Mouse (Mus musculus): ENCODE results near the gene Prokr1.
"Not testable (repeated sequence)": the region's sequence is repeated elsewhere in the genome, so short reads cannot be mapped to it uniquely, and the experiment has no call there.

Prokr1 gene

DNA sequence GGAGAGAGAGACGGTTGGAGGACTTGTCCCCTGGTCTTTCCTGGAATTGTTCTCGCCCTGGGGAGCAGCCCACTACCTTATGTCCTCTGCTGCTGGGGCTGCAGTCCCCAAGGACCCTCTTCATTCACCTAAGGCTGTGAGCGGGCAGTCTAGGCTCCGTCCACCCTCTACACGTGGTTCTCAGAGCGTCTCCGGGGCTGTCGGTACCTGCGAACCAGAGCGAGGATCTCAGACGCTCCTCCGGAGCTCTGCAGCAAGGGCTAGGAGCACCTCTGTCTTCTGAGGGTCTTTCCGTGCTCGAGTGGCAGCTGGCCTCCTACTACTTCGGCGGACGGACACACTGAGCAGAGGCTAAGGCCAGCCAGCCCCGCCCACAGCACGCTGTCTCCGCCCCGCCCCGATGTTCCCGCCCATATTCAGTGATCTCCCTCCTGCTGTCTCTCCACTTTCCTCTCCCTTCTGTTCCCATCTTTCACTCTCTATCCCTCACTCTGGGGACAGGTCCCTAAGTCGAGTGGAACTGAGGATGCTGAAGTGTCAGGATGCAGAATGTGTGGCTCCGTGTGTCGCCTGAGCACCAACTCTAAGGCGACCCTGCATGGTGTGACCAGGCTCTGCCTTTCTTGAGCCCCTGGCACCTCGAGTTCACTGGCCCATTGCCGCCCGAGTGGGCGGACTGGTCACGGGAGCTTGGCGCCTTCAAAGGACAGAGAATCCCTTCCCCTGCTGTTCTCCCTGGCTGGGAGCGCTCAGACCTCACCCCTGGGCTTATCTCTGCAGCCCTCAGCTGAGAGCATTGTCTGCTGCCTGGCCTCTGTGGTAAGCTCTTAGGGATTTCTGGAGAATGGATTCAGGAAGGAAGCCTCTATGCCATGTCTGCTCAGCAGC is at the start of gene Prokr1:
Gene Prokr1, minus strand, starts transcription at position 350 of the 888 bp plus-strand sequence.
- DNase-seq (ENCODE audit: low read depth, low spot score): peak; percentile 38

DNA sequence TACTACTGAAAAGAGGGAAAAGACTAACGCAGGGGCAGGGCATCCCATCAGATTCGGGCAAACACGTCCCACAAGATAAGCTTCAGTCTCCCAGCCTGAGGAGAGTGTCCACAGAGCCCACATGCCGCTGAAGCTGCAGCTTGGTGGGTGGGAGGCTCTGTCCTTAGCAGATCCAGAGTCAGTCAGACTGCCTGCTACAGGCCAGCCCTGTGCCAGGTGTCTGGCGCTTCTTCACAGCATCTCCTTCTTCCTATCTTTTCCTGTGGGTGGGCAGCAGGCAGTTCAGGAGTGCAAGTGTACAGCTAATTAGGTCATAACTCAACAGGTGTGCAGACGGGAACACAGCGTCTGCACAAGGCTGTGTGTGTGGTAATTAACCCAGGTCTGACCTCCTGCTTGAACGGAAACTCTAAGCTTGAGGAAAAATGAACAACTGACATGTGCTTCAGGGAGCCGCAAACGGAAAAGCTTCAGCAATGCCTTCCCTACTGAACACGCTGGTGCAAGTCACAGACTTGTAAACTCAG is 47.7 kb upstream of the Prokr1 start:
- DNase-seq (ENCODE audit: low read depth, low spot score): no peak

- DNase-seq (ENCODE audit: low read depth, low spot score): no peak
Observed at GRCm38 (mm10) chr6:87632176-87632575, 41.6 kb upstream of the Prokr1 start.

DNA sequence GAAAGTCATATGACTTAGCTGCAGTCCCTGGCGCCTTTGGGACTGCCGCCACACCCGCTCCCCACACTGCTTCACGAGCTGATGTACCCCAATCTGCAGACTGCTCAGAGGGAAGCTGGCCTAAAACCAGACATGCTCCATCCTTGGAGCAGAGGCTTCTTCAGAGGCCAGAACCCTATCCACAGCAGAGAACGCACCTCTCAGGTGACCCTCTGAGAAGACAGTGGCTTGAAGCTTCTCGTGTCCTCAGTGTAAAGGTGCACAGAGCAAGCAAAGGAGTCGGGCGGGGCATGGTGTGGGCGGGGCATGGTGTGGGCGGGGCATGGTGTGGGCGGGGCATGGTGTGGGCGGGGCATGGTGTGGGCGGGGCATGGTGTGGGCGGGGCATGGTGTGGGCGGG is 38.4 kb upstream of the Prokr1 start:
- DNase-seq (ENCODE audit: low read depth, low spot score): not testable (repeated sequence)

DNA sequence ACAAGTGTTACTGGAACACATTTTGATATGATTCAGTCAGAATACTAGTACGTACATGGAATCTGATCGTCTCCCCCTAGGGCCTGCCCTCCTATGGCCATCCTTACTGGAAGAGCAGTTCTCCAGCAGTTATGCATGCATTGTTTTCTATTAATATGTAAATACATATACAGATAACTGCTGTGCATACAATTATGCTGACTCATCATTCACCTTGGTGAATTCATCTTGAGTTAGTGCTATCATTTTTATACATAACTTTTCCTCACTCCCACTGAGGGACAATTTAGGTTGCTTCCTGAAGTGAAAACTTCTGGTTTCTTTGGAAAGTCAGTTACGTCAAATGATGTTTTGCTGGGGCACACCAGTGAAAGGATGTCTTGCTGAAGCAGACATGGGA is 32.6 kb upstream of the Prokr1 start:
- DNase-seq (ENCODE audit: low read depth, low spot score): no peak

DNA sequence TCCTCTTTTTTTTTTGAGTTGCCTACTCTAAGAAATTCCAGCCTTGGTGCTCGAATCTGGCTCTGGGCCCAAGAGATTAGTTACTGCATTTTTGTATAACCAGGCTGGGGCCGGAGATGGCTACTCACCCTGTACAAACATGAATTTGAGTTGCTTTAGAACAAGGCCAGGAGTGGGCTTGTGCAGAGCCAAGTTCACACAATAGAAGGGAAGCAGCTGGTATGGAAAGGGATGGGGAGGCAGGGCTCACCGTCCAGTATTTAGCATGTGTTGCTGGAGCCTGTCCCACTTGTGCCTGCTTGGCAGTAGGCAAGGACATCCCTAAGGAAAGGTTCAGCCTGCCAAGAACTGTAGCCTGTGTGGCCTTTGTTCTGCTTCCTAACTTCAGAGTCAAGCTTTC is 30.7 kb upstream of the Prokr1 start:
- no peak for DNase-seq (ENCODE audit: low read depth, low spot score)

DNA sequence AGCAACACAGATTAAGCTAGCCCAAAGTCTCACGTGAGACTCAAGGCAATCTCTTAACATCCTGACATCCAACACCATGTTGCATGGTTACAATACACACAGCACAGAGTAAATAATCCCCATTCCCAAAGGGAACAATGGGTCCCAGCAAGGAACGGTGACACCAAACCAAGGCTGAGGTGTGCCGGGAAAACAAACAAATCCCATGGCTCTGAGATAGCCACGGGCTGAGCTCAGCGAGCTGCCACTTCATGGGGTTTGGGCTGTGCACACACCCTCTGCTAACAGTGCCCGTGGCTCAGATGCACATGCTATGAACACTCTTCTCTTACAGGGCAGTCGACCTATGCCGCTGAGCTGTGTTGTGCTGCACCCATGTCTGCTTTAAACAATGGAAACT is 27.5 kb upstream of the Prokr1 start:
- DNase-seq (ENCODE audit: low read depth, low spot score): no peak

- DNase-seq (ENCODE audit: low read depth, low spot score): no peak
Observed at GRCm38 (mm10) chr6:87615696-87616083, 25.1 kb upstream of the Prokr1 start.

DNA sequence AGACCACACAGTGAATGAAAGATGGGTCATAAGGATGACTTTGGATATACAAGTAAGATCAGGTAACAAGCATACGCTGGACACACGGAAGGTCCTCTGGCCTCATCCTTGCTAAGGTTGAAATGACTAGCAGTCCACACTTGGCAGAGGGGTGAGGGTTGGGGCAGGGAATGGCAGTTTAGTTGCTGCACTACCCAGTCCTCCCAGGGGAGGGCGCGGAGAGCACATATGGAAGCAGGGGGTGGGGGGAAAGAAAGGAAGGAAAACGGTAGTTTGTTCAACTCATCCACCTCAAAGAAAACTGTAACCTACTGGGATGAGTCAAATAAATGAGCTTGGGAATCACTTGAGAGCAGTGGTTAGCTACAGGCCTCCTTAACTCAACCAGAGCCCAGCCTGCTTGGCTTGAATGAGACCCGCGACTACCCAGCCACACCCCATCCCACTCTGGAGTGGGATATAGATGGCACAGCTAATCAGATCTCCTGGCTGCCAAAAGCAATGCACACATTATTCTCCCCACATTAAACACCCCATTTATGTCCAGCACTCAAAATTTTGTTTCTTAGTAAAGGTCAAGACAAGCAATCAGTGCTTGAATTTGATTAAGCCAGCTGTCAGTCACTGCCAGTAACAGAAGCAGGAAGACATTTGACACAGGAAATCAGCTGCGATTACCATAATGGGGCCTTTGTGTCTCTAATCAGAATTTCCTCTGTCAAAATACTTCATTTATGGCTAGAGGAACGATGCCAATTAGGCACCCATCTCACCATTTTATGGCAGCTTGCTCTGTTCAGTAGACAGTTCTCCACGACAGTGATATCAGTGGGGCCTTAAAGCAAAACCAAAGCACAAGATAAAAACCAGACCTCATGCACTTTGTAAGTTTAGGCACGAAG is 24.5 kb upstream of the Prokr1 start:
- no peak for DNase-seq (ENCODE audit: low read depth, low spot score)

DNA sequence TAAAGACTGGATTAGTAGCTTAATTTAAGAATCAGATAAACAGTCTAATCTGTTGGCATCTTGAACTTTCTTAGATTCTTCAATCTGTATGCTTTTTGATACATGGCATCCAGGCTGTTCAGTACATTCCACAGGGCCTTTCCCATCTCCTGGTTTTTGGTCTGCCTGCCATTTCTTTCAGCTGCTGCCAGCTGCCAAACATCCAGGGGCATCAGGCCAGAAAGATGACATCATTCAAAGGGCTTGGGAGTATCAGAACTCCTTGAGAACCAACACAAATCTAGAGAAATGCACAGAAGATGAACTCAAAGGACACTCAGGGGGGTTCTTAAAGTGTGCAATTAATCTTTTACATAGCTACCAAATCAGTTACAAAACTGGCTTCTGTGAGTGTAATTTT is 9.3 kb upstream of the Prokr1 start:
- DNase-seq (ENCODE audit: low read depth, low spot score): no peak

DNA sequence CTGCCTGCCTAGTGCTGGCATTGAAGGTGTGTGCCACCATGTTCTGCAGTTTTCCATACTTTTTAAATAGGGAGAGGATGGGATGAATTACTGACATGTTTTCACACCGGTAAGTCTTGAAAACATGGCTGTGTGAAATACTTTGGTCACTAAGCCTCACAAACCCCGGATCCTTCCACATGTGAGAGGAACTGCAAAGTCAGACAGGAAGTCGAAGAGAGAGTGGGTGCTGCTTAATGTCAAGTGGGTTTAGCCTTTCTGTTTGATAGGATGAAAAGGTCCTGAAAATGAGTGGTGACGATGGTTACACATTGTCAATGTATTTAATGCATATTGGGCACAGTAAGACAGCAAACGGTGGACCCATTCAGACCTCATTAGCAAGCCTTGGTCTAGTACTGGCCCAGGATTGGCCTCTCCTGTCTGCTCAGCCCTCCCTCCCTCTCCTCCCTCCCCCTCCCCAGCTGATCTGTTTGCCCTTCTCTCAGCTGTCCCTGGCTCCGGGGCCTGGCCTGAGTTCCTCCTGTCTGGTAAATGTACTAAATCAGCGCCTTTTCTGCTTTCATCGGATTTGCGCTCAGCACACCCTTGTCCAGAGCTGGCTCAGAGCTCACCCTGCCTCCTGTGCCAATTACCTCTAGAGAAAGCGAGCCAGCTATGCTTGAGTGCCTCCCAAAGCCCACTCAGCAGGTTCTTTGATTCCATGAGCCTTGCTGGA is 6.7 kb upstream of the Prokr1 start:
- peak; percentile 32 for DNase-seq (ENCODE audit: low read depth, low spot score)

GRCm38 (mm10) chr6:87594188-87594587 is 3.6 kb upstream of the Prokr1 start:
- no peak for DNase-seq (ENCODE audit: low read depth, low spot score)

GRCm38 (mm10) chr6:87589718-87590393 is 687 bp downstream of the Prokr1 start:
- no peak for DNase-seq (ENCODE audit: low read depth, low spot score)

DNA sequence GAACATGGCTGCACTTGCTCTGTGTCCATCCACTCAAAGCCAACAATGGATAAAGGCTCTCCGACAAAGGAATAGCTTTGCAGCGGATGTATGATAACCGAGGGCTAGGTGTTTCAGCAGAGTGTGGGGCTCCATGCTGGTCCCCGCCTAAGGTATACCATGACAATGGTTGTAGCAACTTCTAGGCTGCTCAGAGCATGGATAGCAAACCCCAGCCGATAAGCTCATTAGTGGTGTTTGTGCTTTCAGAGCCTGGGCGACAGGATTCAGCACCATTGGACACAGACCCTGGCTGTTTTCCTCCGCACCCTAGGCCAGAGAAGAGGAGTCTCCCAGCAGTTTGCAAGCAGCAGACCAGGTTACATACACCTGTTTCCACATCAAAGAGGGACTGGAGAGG is 6.6 kb downstream of the Prokr1 start:
- no peak for DNase-seq (ENCODE audit: low read depth, low spot score)

- no peak for DNase-seq (ENCODE audit: low read depth, low spot score)
Observed at GRCm38 (mm10) chr6:87583183-87583611, 7.3 kb downstream of the Prokr1 start.

GRCm38 (mm10) chr6:87582456-87582855 is 8.1 kb downstream of the Prokr1 start:
- no peak for DNase-seq (ENCODE audit: low read depth, low spot score)

- no peak for DNase-seq (ENCODE audit: low read depth, low spot score)
Observed at GRCm38 (mm10) chr6:87581581-87581980, 9.0 kb downstream of the Prokr1 start.

GRCm38 (mm10) chr6:87581071-87581470 is 9.5 kb downstream of the Prokr1 start:
- no peak for DNase-seq (ENCODE audit: low read depth, low spot score)

- no peak for DNase-seq (ENCODE audit: low read depth, low spot score)
Observed at GRCm38 (mm10) chr6:87578247-87578646, 12.3 kb downstream of the Prokr1 start.

GRCm38 (mm10) chr6:87576648-87577330 is 13.8 kb downstream of the Prokr1 start:
- DNase-seq (ENCODE audit: low read depth, low spot score): no peak

Data from CD4-positive helper T cell, adult 2 months (primary cell).